Mouse (Mus musculus): ENCODE measurements around the gene Kcnd3. TPM values are rescaled to one million over a fixed set of nuclear protein-coding genes. Genes with fewer than 3 reads are reported as not detected.

Kcnd3 gene
- polyA plus RNA-seq, 1 experiment = not detected

DNA sequence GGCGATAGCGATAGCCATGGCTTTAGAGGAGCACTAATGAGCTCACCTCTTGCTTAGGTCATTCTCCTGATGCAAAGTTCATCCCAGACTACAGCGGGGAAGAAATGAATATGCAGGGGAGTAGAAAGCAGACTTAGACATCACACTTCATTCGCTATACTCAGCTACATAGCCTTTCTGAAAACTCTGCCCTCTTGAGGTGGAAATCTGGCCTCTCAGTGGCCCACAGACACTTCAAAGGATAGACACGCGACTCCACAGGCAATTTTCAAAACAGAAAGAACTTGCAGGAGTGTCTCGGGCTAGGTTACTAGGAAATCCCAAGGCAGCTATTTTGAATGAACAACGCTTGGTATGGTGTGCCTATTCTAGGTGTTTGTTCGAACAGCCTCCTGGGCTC, 116.7 kb downstream of the Kcnd3 start:
- Histone ChIP-seq H3K4me1 (no peaks in the 10 kb centered on the region), H3K36me3 (replicated peaks; ENCODE audit: low read length) (no peaks in the 10 kb centered on the region)

DNA sequence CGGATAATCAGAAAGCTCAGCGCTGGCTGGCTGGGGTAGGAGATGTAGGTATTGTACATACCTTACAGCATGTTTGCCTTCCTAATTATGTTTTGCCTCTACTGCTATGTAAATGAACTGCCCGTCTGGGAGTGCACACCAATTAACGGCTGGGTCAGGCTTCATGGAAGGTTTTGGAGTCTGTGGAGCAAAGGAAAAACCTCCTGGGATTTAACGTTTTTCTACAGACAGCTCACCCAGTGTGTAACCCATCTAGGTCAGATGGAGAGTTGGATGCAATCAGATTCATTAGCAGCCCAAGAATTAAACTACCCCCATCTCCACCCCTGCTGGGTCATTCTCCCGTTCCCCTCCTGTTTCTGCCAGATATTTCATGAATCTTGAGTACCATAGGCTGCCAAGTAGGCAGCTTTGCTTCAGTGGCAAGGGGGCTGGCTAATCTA, 117.2 kb downstream of the Kcnd3 start:
- H3K27me3 ChIP-seq (replicated peaks) = peaks cover 12% of the 10 kb centered on the region
- H3K4me3 ChIP-seq (replicated peaks) = no peak overlapping the region
- no peaks in the 10 kb centered on the region for H3K9me3 ChIP-seq
- no peaks in the 10 kb centered on the region for H3K4me1 ChIP-seq
- TF ChIP-seq FLI1 (IDR thresholded peaks at IDR 0.05; ENCODE audit: low read length) = no peak
- TF ChIP-seq GATA1 (IDR thresholded peaks at IDR 0.05; ENCODE audit: borderline replicate concordance, low read length) = no peak
- H3K36me3 ChIP-seq (replicated peaks; ENCODE audit: low read length) = no peaks in the 10 kb centered on the region

More for the DNA sequence above, 116.7 kb downstream of the Kcnd3 start:
- Histone ChIP-seq H3K4me3 (replicated peaks) (no peak overlapping the region), H3K9me3 (no peaks in the 10 kb centered on the region), H3K27me3 (replicated peaks) (peaks cover 12% of the 10 kb centered on the region)
- TF ChIP-seq GATA1 (IDR thresholded peaks at IDR 0.05; ENCODE audit: borderline replicate concordance, low read length) (no peak), FLI1 (IDR thresholded peaks at IDR 0.05; ENCODE audit: low read length) (no peak)

DNA sequence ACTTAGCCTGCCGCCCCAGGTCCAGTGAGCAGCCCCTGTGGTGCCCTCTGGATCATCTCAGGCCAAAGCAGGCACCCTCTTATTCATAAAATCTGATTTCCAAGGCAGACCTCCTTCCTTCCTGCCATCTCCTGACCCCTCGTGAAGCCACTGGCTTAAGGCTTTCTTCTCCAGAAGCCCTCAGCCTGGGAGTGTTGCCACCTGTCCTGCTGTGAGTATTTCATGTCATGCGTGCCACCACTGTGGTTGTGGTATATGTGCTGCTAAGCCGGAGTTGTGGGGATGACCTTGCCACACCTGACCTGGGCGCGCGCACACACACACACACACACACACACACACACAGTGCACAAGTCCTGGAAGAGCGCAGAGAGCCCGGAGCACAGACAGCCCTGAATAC, 117.8 kb downstream of the Kcnd3 start:
- H3K9me3 ChIP-seq = no peaks in the 10 kb centered on the region
- no peak for TF ChIP-seq GATA1 (IDR thresholded peaks at IDR 0.05; ENCODE audit: borderline replicate concordance, low read length)
- no peak for TF ChIP-seq FLI1 (IDR thresholded peaks at IDR 0.05; ENCODE audit: low read length)
- peaks cover 9% of the 10 kb centered on the region for H3K27me3 ChIP-seq (replicated peaks)
- H3K4me3 ChIP-seq (replicated peaks) = no peak overlapping the region
- H3K4me1 ChIP-seq = no peaks in the 10 kb centered on the region
- H3K36me3 ChIP-seq (replicated peaks; ENCODE audit: low read length) = no peaks in the 10 kb centered on the region

DNA sequence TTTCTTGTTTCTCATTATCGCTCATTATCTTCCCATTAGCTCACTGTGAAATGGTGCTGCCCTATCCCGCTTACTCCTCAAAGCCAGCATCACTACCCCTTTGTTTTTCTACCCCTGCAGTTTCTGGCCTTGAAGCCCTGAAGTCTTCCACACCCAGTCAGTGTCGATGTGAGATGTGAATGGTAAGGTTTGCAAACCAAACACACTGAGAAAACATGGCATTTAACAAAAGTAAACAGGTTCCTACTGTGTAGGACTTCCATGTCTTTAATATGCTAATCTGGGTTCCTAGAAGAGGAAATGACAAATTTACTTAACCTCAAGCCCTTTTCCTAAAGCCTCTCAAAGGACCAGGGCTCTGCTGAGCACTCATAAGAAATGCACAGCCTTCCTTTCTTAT, 118.7 kb downstream of the Kcnd3 start:
- Histone ChIP-seq H3K36me3 (replicated peaks; ENCODE audit: low read length) (no peaks in the 10 kb centered on the region), H3K27me3 (replicated peaks) (peaks cover 9% of the 10 kb centered on the region), H3K4me3 (replicated peaks) (no peak overlapping the region), H3K4me1 (no peaks in the 10 kb centered on the region), H3K9me3 (no peaks in the 10 kb centered on the region)
- TF ChIP-seq GATA1 (IDR thresholded peaks at IDR 0.05; ENCODE audit: borderline replicate concordance, low read length) (no peak), FLI1 (IDR thresholded peaks at IDR 0.05; ENCODE audit: low read length) (no peak)

DNA sequence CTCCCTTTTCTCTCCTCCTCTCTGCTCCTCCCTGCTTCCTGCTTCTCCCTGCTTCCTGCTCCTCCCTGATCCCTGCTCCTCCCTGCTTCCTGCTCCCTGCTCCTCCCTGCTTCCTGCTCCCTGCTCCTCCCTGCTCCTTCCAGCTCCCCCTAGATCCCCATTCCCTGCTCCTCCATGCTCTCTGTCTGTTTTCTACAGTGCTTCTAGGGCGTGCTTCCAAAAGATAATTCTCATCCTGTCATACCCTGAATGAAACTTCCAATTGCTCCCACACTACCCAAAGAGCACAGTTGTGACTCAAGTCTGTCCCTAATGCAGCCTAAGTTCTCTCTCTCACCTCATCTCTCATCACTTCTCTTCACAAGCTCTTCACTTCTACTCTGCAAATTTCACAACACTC, 119.8 kb downstream of the Kcnd3 start:
- H3K4me1 ChIP-seq = no peaks in the 10 kb centered on the region
- H3K9me3 ChIP-seq = no peaks in the 10 kb centered on the region
- no peaks in the 10 kb centered on the region for H3K36me3 ChIP-seq (replicated peaks; ENCODE audit: low read length)
- H3K4me3 ChIP-seq (replicated peaks) = no peak overlapping the region
- no peak for TF ChIP-seq FLI1 (IDR thresholded peaks at IDR 0.05; ENCODE audit: low read length)
- TF ChIP-seq GATA1 (IDR thresholded peaks at IDR 0.05; ENCODE audit: borderline replicate concordance, low read length) = no peak
- peaks cover 9% of the 10 kb centered on the region for H3K27me3 ChIP-seq (replicated peaks)

DNA sequence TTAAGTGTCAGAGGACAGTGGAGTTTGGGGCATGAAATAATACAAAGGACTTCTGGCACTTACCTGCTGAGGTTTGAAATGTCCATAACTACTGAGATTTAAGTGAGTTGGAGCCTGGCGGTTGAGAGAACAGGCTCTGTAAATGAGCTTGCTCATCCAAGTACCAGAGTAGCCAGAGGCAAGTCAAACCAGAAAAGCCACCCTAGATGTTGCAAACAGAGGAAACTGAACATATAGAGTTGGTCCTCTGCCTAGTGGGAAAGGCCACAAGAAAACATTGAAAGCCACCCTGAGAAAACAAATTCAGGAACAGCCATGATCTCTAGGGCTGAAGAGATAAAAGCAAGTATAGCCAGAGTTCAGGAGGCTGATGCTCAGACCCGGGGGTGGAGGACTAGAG, 121.0 kb downstream of the Kcnd3 start:
- TF ChIP-seq GATA1 (IDR thresholded peaks at IDR 0.05; ENCODE audit: borderline replicate concordance, low read length) = no peak
- no peak for TF ChIP-seq FLI1 (IDR thresholded peaks at IDR 0.05; ENCODE audit: low read length)
- Histone ChIP-seq H3K4me3 (replicated peaks) (no peak overlapping the region), H3K27me3 (replicated peaks) (peaks cover 7% of the 10 kb centered on the region), H3K9me3 (no peaks in the 10 kb centered on the region), H3K36me3 (replicated peaks; ENCODE audit: low read length) (no peaks in the 10 kb centered on the region), H3K4me1 (no peaks in the 10 kb centered on the region)

DNA sequence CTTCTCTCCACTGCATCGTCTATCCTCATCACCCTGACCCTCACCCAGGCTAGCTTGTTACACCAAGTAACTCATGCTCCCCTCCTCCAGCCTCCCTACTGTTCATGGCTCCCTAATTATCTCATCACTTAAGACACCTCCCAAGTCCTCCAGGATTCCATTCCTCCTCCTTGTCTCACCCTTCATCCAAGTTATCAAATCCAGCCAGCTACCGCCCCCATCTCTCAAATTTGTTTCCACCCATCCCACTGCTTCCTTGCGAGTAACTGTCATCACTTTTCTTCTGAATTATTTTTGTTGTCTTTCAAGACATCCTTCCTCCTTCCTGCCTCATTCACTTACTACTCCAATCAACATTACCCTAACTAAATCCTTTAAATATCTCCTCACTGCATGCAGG, 126.2 kb downstream of the Kcnd3 start:
- no peaks in the 10 kb centered on the region for H3K9me3 ChIP-seq

DNA sequence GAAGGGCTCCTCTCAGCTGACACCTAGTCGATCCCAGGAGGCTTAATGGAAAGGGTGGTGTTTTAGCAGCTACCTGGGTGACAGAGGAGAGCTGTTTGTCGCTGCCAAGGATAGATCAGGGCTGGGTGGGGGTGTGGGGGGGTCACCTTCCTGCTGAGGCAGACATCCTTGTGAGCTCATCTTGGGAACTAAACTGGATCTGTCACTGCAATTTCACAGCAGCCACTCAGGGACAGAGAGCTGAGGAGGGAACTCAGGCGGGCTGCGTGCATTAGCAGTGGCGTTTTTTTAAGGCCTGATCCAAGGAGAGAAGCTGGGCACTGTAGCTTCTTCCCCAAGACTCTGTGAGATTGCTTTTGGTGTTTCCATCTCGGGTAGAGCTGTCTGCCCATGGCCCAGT, 129.0 kb downstream of the Kcnd3 start:
- peaks cover 11% of the 10 kb centered on the region for H3K27me3 ChIP-seq (replicated peaks)
- TF ChIP-seq GATA1 (IDR thresholded peaks at IDR 0.05; ENCODE audit: borderline replicate concordance, low read length) (no peak), FLI1 (IDR thresholded peaks at IDR 0.05; ENCODE audit: low read length) (no peak)
- H3K9me3 ChIP-seq = no peaks in the 10 kb centered on the region
- H3K36me3 ChIP-seq (replicated peaks; ENCODE audit: low read length) = no peaks in the 10 kb centered on the region
- no peaks in the 10 kb centered on the region for H3K4me1 ChIP-seq
- no peak overlapping the region for H3K4me3 ChIP-seq (replicated peaks)

More for the DNA sequence above, 126.2 kb downstream of the Kcnd3 start:
- no peak for TF ChIP-seq FLI1 (IDR thresholded peaks at IDR 0.05; ENCODE audit: low read length)
- TF ChIP-seq GATA1 (IDR thresholded peaks at IDR 0.05; ENCODE audit: borderline replicate concordance, low read length) = no peak
- Histone ChIP-seq H3K4me1 (no peaks in the 10 kb centered on the region), H3K4me3 (replicated peaks) (no peak overlapping the region), H3K27me3 (replicated peaks) (peaks cover 6% of the 10 kb centered on the region), H3K36me3 (replicated peaks; ENCODE audit: low read length) (no peaks in the 10 kb centered on the region)

DNA sequence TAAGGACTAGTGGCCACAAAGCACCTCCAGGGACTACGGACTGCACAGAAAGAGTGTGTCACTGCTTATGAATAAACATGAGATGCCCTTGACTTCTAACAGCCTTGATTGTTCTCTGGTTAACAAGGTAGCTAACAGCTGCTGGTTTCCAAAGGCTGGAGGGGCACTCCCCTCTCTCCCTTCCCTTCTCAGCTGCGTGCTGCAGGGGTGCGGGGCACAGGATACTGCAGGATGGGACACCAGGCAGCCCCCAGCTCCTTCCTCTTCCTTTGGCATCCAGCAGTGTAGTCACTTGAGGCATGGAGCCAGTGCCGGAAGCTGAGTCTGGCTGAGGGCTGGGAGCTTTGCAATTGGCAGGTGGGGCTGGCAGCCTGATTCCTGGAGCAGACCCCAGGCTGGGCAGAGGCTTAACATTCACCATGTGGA, 133.6 kb downstream of the Kcnd3 start:
- no peak overlapping the region for H3K4me3 ChIP-seq (replicated peaks)
- H3K9me3 ChIP-seq = no peaks in the 10 kb centered on the region
- peaks cover 8% of the 10 kb centered on the region for H3K27me3 ChIP-seq (replicated peaks)
- H3K36me3 ChIP-seq (replicated peaks; ENCODE audit: low read length) = no peaks in the 10 kb centered on the region
- no peaks in the 10 kb centered on the region for H3K4me1 ChIP-seq
- no peak for TF ChIP-seq GATA1 (IDR thresholded peaks at IDR 0.05; ENCODE audit: borderline replicate concordance, low read length)

DNA sequence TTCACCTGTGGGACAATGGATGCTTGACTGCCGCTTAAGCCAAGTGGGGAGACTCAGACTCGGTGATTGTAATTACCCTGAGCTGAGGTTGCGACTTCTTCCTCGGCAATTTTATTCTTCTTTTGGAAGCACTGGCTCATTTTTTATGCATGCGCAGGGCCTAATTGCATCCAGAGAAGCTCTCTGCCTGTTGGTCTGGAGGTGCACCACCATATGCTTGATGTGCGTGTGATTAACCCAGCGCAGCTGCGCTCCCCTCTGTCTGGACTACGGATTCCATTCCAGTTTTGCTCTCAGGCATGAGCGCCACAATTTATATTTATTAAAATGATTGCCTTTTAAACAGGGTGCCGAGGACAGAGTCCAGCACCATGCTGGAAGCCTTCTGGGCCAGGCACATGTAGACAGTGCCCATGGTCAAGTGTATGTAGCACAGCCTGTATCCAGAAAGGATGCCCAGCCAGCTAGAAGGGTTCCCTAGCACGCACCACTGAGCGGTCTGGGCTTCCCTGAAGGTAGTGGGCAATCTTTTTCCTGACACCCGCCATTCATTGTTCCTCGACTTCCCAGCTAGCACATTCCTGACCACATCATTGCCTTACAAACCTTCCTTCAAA, 138.0 kb downstream of the Kcnd3 start:
- no peaks in the 10 kb centered on the region for H3K4me1 ChIP-seq
- H3K27me3 ChIP-seq (replicated peaks) = peaks cover 10% of the 10 kb centered on the region
- no peak overlapping the region for H3K4me3 ChIP-seq (replicated peaks)
- no peak for TF ChIP-seq GATA1 (IDR thresholded peaks at IDR 0.05; ENCODE audit: borderline replicate concordance, low read length)
- TF ChIP-seq FLI1 (IDR thresholded peaks at IDR 0.05; ENCODE audit: low read length) = no peak
- H3K36me3 ChIP-seq (replicated peaks; ENCODE audit: low read length) = no peaks in the 10 kb centered on the region
- no peaks in the 10 kb centered on the region for H3K9me3 ChIP-seq

DNA sequence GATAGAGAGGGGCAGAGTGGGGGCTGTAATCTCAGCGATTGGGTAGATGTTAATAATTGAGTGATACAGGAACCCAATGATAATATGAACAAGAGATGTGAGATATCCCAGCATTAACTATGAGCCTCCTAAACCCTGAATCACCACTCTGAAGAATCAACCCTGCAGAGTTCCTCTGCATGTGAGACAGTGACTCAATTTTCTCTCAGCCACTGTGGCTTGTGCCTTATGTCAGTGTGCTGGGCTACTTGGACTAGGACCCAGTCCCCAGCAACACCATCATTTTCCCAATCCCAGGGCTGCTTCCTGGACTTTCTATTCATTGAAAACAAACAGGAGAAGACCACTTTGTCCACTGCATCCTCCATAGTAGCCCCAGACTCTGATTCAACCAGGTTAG, 139.6 kb downstream of the Kcnd3 start:
- H3K9me3 ChIP-seq = no peaks in the 10 kb centered on the region
- no peaks in the 10 kb centered on the region for H3K4me1 ChIP-seq
- TF ChIP-seq GATA1 (IDR thresholded peaks at IDR 0.05; ENCODE audit: borderline replicate concordance, low read length) (no peak), FLI1 (IDR thresholded peaks at IDR 0.05; ENCODE audit: low read length) (no peak)
- no peak overlapping the region for H3K4me3 ChIP-seq (replicated peaks)
- H3K36me3 ChIP-seq (replicated peaks; ENCODE audit: low read length) = no peaks in the 10 kb centered on the region
- peaks cover 5% of the 10 kb centered on the region for H3K27me3 ChIP-seq (replicated peaks)

All from megakaryocyte, embryonic 14.5 days (primary cell).